Mouse (Mus musculus): ENCODE measurements at regions not wholly inside any gene's neighbourhood (a gene's known extent, or its start where the extent isn't known, plus 50 kb on each side); places are given as distances from the start of the nearest gene placed in this dataset.

GRCm38 (mm10) chr14:116806504-116806903 lies 118.6 kb upstream of the Gpc6 start:
- no peaks in the 10 kb centered on the region for H3K36me3 ChIP-seq (replicated peaks; ENCODE audit: control insufficient read depth, insufficient read depth, low read length)
- no peaks in the 10 kb centered on the region for H3K4me1 ChIP-seq (ENCODE audit: control insufficient read depth, insufficient read depth)
- H3K9me3 ChIP-seq (replicated peaks; ENCODE audit: control insufficient read depth, low read length): no peaks in the 10 kb centered on the region
- no peak overlapping the region for H3K4me3 ChIP-seq (ENCODE audit: low read depth, low read length)
- DNase-seq (ENCODE audit: low spot score) (no peak), ATAC-seq (ENCODE audit: insufficient read depth, low read depth) (no peak)
- 67% methylated on average over 3 of the region's 3 CpGs for WGBS
- no peak overlapping the region for H3K4me2 ChIP-seq (ENCODE audit: low read depth, low read length)
- no peak overlapping the region for H3K9ac ChIP-seq (replicated peaks; ENCODE audit: low read depth, low read length)
- H3K27ac ChIP-seq (ENCODE audit: low read depth): no peak overlapping the region
- no peaks in the 10 kb centered on the region for H3K27me3 ChIP-seq (ENCODE audit: control insufficient read depth, insufficient read depth, low read length)
- no peak for TF ChIP-seq EP300 (IDR thresholded peaks at IDR 0.05; ENCODE audit: low read depth)
- TF ChIP-seq CTCF (IDR thresholded peaks at IDR 0.05; ENCODE audit: low read depth): peak; percentile 9

DNA sequence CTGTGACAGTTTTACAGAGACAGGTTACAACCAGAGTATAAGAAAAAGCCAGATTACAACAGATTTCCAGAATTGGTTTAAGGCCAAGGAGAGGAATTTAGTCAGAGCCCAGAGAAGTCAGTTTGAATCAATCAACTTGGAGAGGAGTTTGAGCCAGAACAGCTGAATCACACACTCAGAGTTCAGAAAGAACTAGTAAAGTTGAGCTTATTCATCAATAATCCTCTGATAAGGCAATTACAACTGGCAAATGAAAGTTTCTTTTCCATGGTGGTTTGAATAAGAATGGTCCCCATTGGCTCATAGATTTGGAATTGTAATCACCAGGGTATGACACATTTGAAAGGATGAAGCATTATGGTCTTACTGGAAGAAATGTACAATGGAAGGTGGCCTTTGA lies 116.5 kb upstream of the Gpc6 start:
- Histone ChIP-seq H3K4me2 (ENCODE audit: low read depth, low read length) (no peak overlapping the region), H3K4me3 (ENCODE audit: low read depth, low read length) (no peak overlapping the region)
- no peak for ATAC-seq (ENCODE audit: insufficient read depth, low read depth)

DNA sequence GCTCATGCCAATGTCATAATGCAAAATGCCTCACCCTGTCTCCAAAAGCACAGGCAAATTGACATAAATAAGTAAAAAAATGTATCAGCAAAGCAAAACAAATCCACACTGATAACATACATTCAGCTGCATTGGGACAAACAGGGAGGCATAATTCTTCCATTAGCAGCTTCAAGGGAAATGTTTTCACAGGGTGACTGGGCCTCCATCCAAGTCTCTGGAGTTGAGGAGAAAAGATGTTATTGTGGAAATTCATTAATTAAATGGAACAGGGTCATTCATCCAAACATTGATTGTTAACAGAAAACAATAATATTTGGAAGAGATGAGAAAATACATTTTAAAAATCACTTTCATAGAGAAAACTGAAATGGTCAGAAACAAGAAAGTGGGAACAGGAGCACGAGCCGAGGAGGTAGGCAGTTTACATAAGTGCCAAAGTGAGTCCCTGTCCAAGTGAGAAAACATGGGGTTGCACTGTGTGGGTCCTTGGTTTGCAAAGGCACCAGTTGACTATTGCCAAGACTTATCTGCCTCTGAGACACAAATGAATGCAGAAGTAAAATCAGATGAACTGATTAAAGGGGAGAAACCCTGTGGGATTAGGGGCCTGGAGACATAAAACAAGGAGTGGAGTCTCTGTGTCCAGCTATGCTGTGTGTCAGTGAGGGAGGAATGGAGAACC lies 114.3 kb upstream of the Gpc6 start:
- H3K27me3 ChIP-seq (ENCODE audit: control insufficient read depth, insufficient read depth, low read length): no peaks in the 10 kb centered on the region
- ATAC-seq (ENCODE audit: insufficient read depth, low read depth) (no peak), DNase-seq (ENCODE audit: low spot score) (no peak)
- H3K36me3 ChIP-seq (replicated peaks; ENCODE audit: control insufficient read depth, insufficient read depth, low read length): no peaks in the 10 kb centered on the region
- no peaks in the 10 kb centered on the region for H3K9me3 ChIP-seq (replicated peaks; ENCODE audit: control insufficient read depth, low read length)
- TF ChIP-seq CTCF (IDR thresholded peaks at IDR 0.05; ENCODE audit: low read depth): no peak
- TF ChIP-seq EP300 (IDR thresholded peaks at IDR 0.05; ENCODE audit: low read depth): no peak
- 68% methylated on average over 2 of the region's 2 CpGs for WGBS
- no peak overlapping the region for H3K9ac ChIP-seq (replicated peaks; ENCODE audit: low read depth, low read length)
- H3K4me2 ChIP-seq (ENCODE audit: low read depth, low read length): no peak overlapping the region
- H3K4me3 ChIP-seq (ENCODE audit: low read depth, low read length): no peak overlapping the region
- H3K27ac ChIP-seq (ENCODE audit: low read depth): no peak overlapping the region
- no peaks in the 10 kb centered on the region for H3K4me1 ChIP-seq (ENCODE audit: control insufficient read depth, insufficient read depth)

More for the DNA sequence above, 116.5 kb upstream of the Gpc6 start:
- no peaks in the 10 kb centered on the region for H3K4me1 ChIP-seq (ENCODE audit: control insufficient read depth, insufficient read depth)
- no peak for DNase-seq (ENCODE audit: low spot score)
- no peak overlapping the region for H3K9ac ChIP-seq (replicated peaks; ENCODE audit: low read depth, low read length)
- H3K36me3 ChIP-seq (replicated peaks; ENCODE audit: control insufficient read depth, insufficient read depth, low read length): no peaks in the 10 kb centered on the region
- H3K9me3 ChIP-seq (replicated peaks; ENCODE audit: control insufficient read depth, low read length): no peaks in the 10 kb centered on the region
- no peak overlapping the region for H3K27ac ChIP-seq (ENCODE audit: low read depth)
- TF ChIP-seq EP300 (IDR thresholded peaks at IDR 0.05; ENCODE audit: low read depth): no peak
- TF ChIP-seq CTCF (IDR thresholded peaks at IDR 0.05; ENCODE audit: low read depth): no peak
- H3K27me3 ChIP-seq (ENCODE audit: control insufficient read depth, insufficient read depth, low read length): no peaks in the 10 kb centered on the region

GRCm38 (mm10) chr14:116837235-116837634 lies 87.9 kb upstream of the Gpc6 start:
- ATAC-seq (ENCODE audit: insufficient read depth, low read depth): no peak
- Histone ChIP-seq H3K4me2 (ENCODE audit: low read depth, low read length) (no peak overlapping the region), H3K27ac (ENCODE audit: low read depth) (no peak overlapping the region), H3K9ac (replicated peaks; ENCODE audit: low read depth, low read length) (no peak overlapping the region), H3K27me3 (ENCODE audit: control insufficient read depth, insufficient read depth, low read length) (no peaks in the 10 kb centered on the region), H3K4me3 (ENCODE audit: low read depth, low read length) (no peak overlapping the region), H3K36me3 (replicated peaks; ENCODE audit: control insufficient read depth, insufficient read depth, low read length) (no peaks in the 10 kb centered on the region), H3K4me1 (ENCODE audit: control insufficient read depth, insufficient read depth) (no peaks in the 10 kb centered on the region), H3K9me3 (replicated peaks; ENCODE audit: control insufficient read depth, low read length) (no peaks in the 10 kb centered on the region)
- TF ChIP-seq CTCF (IDR thresholded peaks at IDR 0.05; ENCODE audit: low read depth): no peak
- no peak for TF ChIP-seq EP300 (IDR thresholded peaks at IDR 0.05; ENCODE audit: low read depth)
- no peak for DNase-seq (ENCODE audit: low spot score)
- 46% methylated on average over 6 of the region's 6 CpGs for WGBS

GRCm38 (mm10) chr14:116869437-116869836 lies 55.7 kb upstream of the Gpc6 start:
- TF ChIP-seq CTCF (IDR thresholded peaks at IDR 0.05; ENCODE audit: low read depth) (no peak), EP300 (IDR thresholded peaks at IDR 0.05; ENCODE audit: low read depth) (no peak)
- no peak for ATAC-seq (ENCODE audit: insufficient read depth, low read depth)
- no peak overlapping the region for H3K4me2 ChIP-seq (ENCODE audit: low read depth, low read length)
- H3K4me1 ChIP-seq (ENCODE audit: control insufficient read depth, insufficient read depth): no peaks in the 10 kb centered on the region
- H3K27me3 ChIP-seq (ENCODE audit: control insufficient read depth, insufficient read depth, low read length): no peaks in the 10 kb centered on the region
- no peaks in the 10 kb centered on the region for H3K9me3 ChIP-seq (replicated peaks; ENCODE audit: control insufficient read depth, low read length)
- no peak for DNase-seq (ENCODE audit: low spot score)
- H3K36me3 ChIP-seq (replicated peaks; ENCODE audit: control insufficient read depth, insufficient read depth, low read length): no peaks in the 10 kb centered on the region
- H3K4me3 ChIP-seq (ENCODE audit: low read depth, low read length): no peak overlapping the region
- 75% methylated on average over 2 of the region's 2 CpGs for WGBS
- H3K27ac ChIP-seq (ENCODE audit: low read depth): no peak overlapping the region
- no peak overlapping the region for H3K9ac ChIP-seq (replicated peaks; ENCODE audit: low read depth, low read length)

DNA sequence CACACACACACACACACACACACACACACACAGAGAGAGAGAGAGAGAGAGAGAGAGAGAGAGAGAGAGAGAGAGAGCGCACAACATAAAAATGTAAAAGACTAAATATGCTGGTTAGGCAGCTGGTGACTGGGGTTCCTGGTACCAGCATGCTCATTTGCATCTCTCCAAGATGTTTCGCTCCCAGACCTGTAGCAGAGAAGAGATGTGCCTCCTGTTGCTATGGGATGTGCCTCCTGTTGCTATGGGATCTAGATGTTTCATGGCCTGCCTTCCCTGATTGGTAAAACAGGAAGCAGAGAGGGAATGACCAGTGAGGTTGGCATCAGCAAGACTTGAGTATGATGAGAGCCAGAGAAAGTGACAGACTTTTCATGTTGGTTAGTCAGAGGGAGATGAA lies 55.1 kb upstream of the Gpc6 start:
- H3K4me2 ChIP-seq (ENCODE audit: low read depth, low read length): no peak overlapping the region
- DNase-seq (ENCODE audit: low spot score) (no peak), ATAC-seq (ENCODE audit: insufficient read depth, low read depth) (no peak)
- H3K27ac ChIP-seq (ENCODE audit: low read depth): no peak overlapping the region
- no peak overlapping the region for H3K9ac ChIP-seq (replicated peaks; ENCODE audit: low read depth, low read length)
- H3K9me3 ChIP-seq (replicated peaks; ENCODE audit: control insufficient read depth, low read length): no peaks in the 10 kb centered on the region
- H3K27me3 ChIP-seq (ENCODE audit: control insufficient read depth, insufficient read depth, low read length): no peaks in the 10 kb centered on the region
- WGBS: 90% methylated on average over 2 of the region's 2 CpGs
- no peaks in the 10 kb centered on the region for H3K36me3 ChIP-seq (replicated peaks; ENCODE audit: control insufficient read depth, insufficient read depth, low read length)
- H3K4me1 ChIP-seq (ENCODE audit: control insufficient read depth, insufficient read depth): no peaks in the 10 kb centered on the region
- no peak for TF ChIP-seq EP300 (IDR thresholded peaks at IDR 0.05; ENCODE audit: low read depth)
- no peak for TF ChIP-seq CTCF (IDR thresholded peaks at IDR 0.05; ENCODE audit: low read depth)
- no peak overlapping the region for H3K4me3 ChIP-seq (ENCODE audit: low read depth, low read length)
